In genomic region chr1:151107401-151107800, GRCm38 (mm10) we compare ENCODE assay signal across 18 mouse cellular contexts.
DNase-seq lines count a peak whose midpoint lies in the region; ATAC-seq lines count a peak whose summit lies in the region.
"Had no signal": no experiment of that assay in that cellular context is flagged by ENCODE, and none has a peak within 500 bp of the region (broad histone marks: within the 10 kb centered on the region; RNA-seq: fewer than 3 reads in every experiment).

No protein-coding gene starts in this region.

- H3K27me3 ChIP-seq in heart, embryonic 10.5 days (ENCODE audit: insufficient read depth, poor library complexity, severe bottlenecking): no peaks in the 10 kb centered on the region
- H3K27me3 ChIP-seq in midbrain, embryonic 11.5 days (ENCODE audit: control insufficient read depth, insufficient read depth, low read length): no peaks in the 10 kb centered on the region
- no peaks in the 10 kb centered on the region for H3K27me3 ChIP-seq in midbrain, embryonic 10.5 days (ENCODE audit: low read depth, poor library complexity, severe bottlenecking)
- H3K27me3 ChIP-seq: embryonic facial prominence, embryonic 12.5 days; forebrain, embryonic 13.5 days; forebrain, embryonic 15.5 days had no signal

- 82% methylated on average over 3 of the region's 3 CpGs for WGBS in heart, embryonic 10.5 days
- 75% methylated on average over 3 of the region's 3 CpGs for WGBS in midbrain, embryonic 11.5 days
- WGBS in midbrain, embryonic 10.5 days: 71% methylated on average over 3 of the region's 3 CpGs

- no peaks in the 10 kb centered on the region for H3K36me3 ChIP-seq in heart, embryonic 10.5 days
- no peaks in the 10 kb centered on the region for H3K36me3 ChIP-seq in midbrain, embryonic 11.5 days (ENCODE audit: control insufficient read depth, insufficient read depth, low read length)
- no peaks in the 10 kb centered on the region for H3K36me3 ChIP-seq in midbrain, embryonic 10.5 days
- H3K36me3 ChIP-seq: embryonic facial prominence, embryonic 10.5 days; embryonic facial prominence, embryonic 12.5 days; forebrain, embryonic 15.5 days had no signal

- DNase-seq in heart, embryonic 10.5 days (ENCODE audit: low spot score): peak; percentile 71
- no peak for DNase-seq in heart, postnatal 25 days (ENCODE audit: low spot score)
- DNase-seq in midbrain, embryonic 11.5 days (ENCODE audit: low spot score, missing footprints): peak; percentile 74
- no peak for DNase-seq in midbrain, embryonic 10.5 days (ENCODE audit: low spot score)
- DNase-seq in adrenal gland, adult 8-10 months: no peak
- DNase-seq: adrenal gland, adult 2 months; adrenal gland, postnatal 14 days; adrenal gland, postnatal 36 days; cerebellum, adult 11-12 months; cerebellum, adult 2 months; cerebellum, adult 9-10 months; cerebellum, postnatal 10 days; cerebellum, postnatal 25 days; forebrain, postnatal 0 days had no signal

- no peak for ATAC-seq in midbrain, embryonic 11.5 days (ENCODE audit: low FRiP score)
- ATAC-seq: forebrain, embryonic 13.5 days; forebrain, embryonic 15.5 days; forebrain, postnatal 0 days had no signal

- H3K9ac ChIP-seq in midbrain, embryonic 11.5 days (ENCODE audit: low read length): no peak overlapping the region
- H3K9ac ChIP-seq: embryonic facial prominence, embryonic 12.5 days; forebrain, embryonic 13.5 days; forebrain, embryonic 15.5 days; forebrain, postnatal 0 days had no signal

- H3K9me3 ChIP-seq in heart, embryonic 10.5 days: no peaks in the 10 kb centered on the region
- H3K9me3 ChIP-seq in midbrain, embryonic 11.5 days (ENCODE audit: control insufficient read depth, low read length): no peaks in the 10 kb centered on the region
- no peaks in the 10 kb centered on the region for H3K9me3 ChIP-seq in midbrain, embryonic 10.5 days (replicated peaks)
- H3K9me3 ChIP-seq: embryonic facial prominence, embryonic 10.5 days; embryonic facial prominence, embryonic 12.5 days; forebrain, embryonic 13.5 days; forebrain, embryonic 15.5 days had no signal

- no peak overlapping the region for H3K4me2 ChIP-seq in midbrain, embryonic 11.5 days
- H3K4me2 ChIP-seq: embryonic facial prominence, embryonic 12.5 days; forebrain, embryonic 13.5 days; forebrain, embryonic 15.5 days had no signal

- H3K4me3 ChIP-seq in heart, embryonic 10.5 days: no peak overlapping the region
- no peak overlapping the region for H3K4me3 ChIP-seq in midbrain, embryonic 11.5 days (ENCODE audit: low read depth, low read length)
- H3K4me3 ChIP-seq in midbrain, embryonic 10.5 days: no peak overlapping the region
- H3K4me3 ChIP-seq: embryonic facial prominence, embryonic 10.5 days; embryonic facial prominence, embryonic 12.5 days; forebrain, embryonic 13.5 days; forebrain, embryonic 15.5 days had no signal

- H3K4me1 ChIP-seq in heart, embryonic 10.5 days: peaks cover 27% of the 10 kb centered on the region
- no peaks in the 10 kb centered on the region for H3K4me1 ChIP-seq in midbrain, embryonic 11.5 days (ENCODE audit: control insufficient read depth, insufficient read depth, low read length)
- H3K4me1 ChIP-seq in midbrain, embryonic 10.5 days: peaks cover 6% of the 10 kb centered on the region; the same call in 1 of the 2 replicates
- H3K4me1 ChIP-seq: forebrain, embryonic 13.5 days; forebrain, embryonic 15.5 days had no signal

- intact Hi-C loops in heart, postnatal 25 days (cut with DNase I): no loop called here

- no peak overlapping the region for H3K27ac ChIP-seq in heart, embryonic 10.5 days
- no peak overlapping the region for H3K27ac ChIP-seq in midbrain, embryonic 11.5 days (ENCODE audit: low read depth, low read length)
- no peak overlapping the region for H3K27ac ChIP-seq in midbrain, embryonic 10.5 days (replicated peaks)
- H3K27ac ChIP-seq: embryonic facial prominence, embryonic 10.5 days; embryonic facial prominence, embryonic 12.5 days; forebrain, embryonic 13.5 days; forebrain, embryonic 15.5 days had no signal

Comparison
In these comparisons a context has a peak if more than half of its experiments do, and no peak if none do; other contexts are left out.
1. DNase-seq: peak in heart, embryonic 10.5 days (single experiment) and midbrain, embryonic 11.5 days (single experiment); none in heart, postnatal 25 days (single experiment), midbrain, embryonic 10.5 days (single experiment) and adrenal gland, adult 8-10 months (single experiment).